Mouse (Mus musculus): ENCODE results near the gene Gpc6. TPM values are rescaled to one million over a fixed set of nuclear protein-coding genes. Genes with fewer than 3 reads are reported as not detected.

Gpc6 gene
- polyA plus RNA-seq, 1 experiment from 2014 or later: 24.6 TPM

GRCm38 (mm10) chr14:117384096-117384770, 459.1 kb downstream of the Gpc6 start:
- ATAC-seq (ENCODE audit: low FRiP score): no peak
- no peak overlapping the region for H3K4me3 ChIP-seq (replicated peaks)
- no peaks in the 10 kb centered on the region for H3K9me3 ChIP-seq (replicated peaks)
- H3K27me3 ChIP-seq (replicated peaks): no peaks in the 10 kb centered on the region
- WGBS: 53% methylated on average over 8 of the region's 8 CpGs
- H3K36me3 ChIP-seq: no peaks in the 10 kb centered on the region
- H3K4me1 ChIP-seq: peaks cover 4% of the 10 kb centered on the region; the same call in 1 of the 2 replicates
- H3K4me2 ChIP-seq: no peak overlapping the region
- no peak overlapping the region for H3K27ac ChIP-seq (replicated peaks)
- no peak overlapping the region for H3K9ac ChIP-seq (replicated peaks)

- no peaks in the 10 kb centered on the region for H3K9me3 ChIP-seq (replicated peaks)
- H3K4me2 ChIP-seq: no peak overlapping the region
- H3K36me3 ChIP-seq: no peaks in the 10 kb centered on the region
- no peak overlapping the region for H3K9ac ChIP-seq (replicated peaks)
- H3K4me3 ChIP-seq (replicated peaks): no peak overlapping the region
- H3K27ac ChIP-seq (replicated peaks): no peak overlapping the region
- no peaks in the 10 kb centered on the region for H3K27me3 ChIP-seq (replicated peaks)
- peaks cover 4% of the 10 kb centered on the region; the same call in 1 of the 2 replicates for H3K4me1 ChIP-seq
- no peak for ATAC-seq (ENCODE audit: low FRiP score)
Measured at GRCm38 (mm10) chr14:117385731-117386270, 460.7 kb downstream of the Gpc6 start.

GRCm38 (mm10) chr14:117390794-117391320, 465.7 kb downstream of the Gpc6 start:
- no peak overlapping the region for H3K4me2 ChIP-seq
- H3K9ac ChIP-seq (replicated peaks): no peak overlapping the region
- 80% methylated on average over 3 of the region's 3 CpGs for WGBS

GRCm38 (mm10) chr14:117391412-117391811, 466.3 kb downstream of the Gpc6 start:
- Histone ChIP-seq H3K9me3 (replicated peaks) (no peaks in the 10 kb centered on the region), H3K4me2 (no peak overlapping the region), H3K4me1 (no peaks in the 10 kb centered on the region; the same call in 1 of the 2 replicates), H3K36me3 (no peaks in the 10 kb centered on the region), H3K27ac (replicated peaks) (no peak overlapping the region), H3K9ac (replicated peaks) (no peak overlapping the region), H3K27me3 (replicated peaks) (no peaks in the 10 kb centered on the region), H3K4me3 (replicated peaks) (no peak overlapping the region)
- no peak for ATAC-seq (ENCODE audit: low FRiP score)
- WGBS: 64% methylated on average over 4 of the region's 4 CpGs

More at GRCm38 (mm10) chr14:117390794-117391320, 465.7 kb downstream of the Gpc6 start:
- no peak for ATAC-seq (ENCODE audit: low FRiP score)
- Histone ChIP-seq H3K36me3 (no peaks in the 10 kb centered on the region), H3K4me3 (replicated peaks) (no peak overlapping the region), H3K27ac (replicated peaks) (no peak overlapping the region), H3K27me3 (replicated peaks) (no peaks in the 10 kb centered on the region), H3K4me1 (no peaks in the 10 kb centered on the region; the same call in 1 of the 2 replicates), H3K9me3 (replicated peaks) (no peaks in the 10 kb centered on the region)

- Histone ChIP-seq H3K9ac (replicated peaks) (no peak overlapping the region), H3K36me3 (no peaks in the 10 kb centered on the region), H3K4me2 (no peak overlapping the region), H3K9me3 (replicated peaks) (no peaks in the 10 kb centered on the region), H3K27ac (replicated peaks) (no peak overlapping the region), H3K4me3 (replicated peaks) (no peak overlapping the region), H3K27me3 (replicated peaks) (no peaks in the 10 kb centered on the region), H3K4me1 (no peaks in the 10 kb centered on the region)
- no peak for ATAC-seq (ENCODE audit: low FRiP score)
- WGBS: 91% methylated on average over 3 of the region's 3 CpGs
Measured at GRCm38 (mm10) chr14:117397165-117397564, 472.1 kb downstream of the Gpc6 start.

- 84% methylated on average over 9 of the region's 9 CpGs for WGBS
Measured at GRCm38 (mm10) chr14:117407824-117408524, 482.9 kb downstream of the Gpc6 start.

GRCm38 (mm10) chr14:117408525-117408835, 483.4 kb downstream of the Gpc6 start:
- Histone ChIP-seq H3K27me3 (replicated peaks) (no peaks in the 10 kb centered on the region), H3K4me3 (replicated peaks) (no peak overlapping the region), H3K9me3 (replicated peaks) (no peaks in the 10 kb centered on the region), H3K4me2 (no peak overlapping the region), H3K4me1 (no peaks in the 10 kb centered on the region), H3K27ac (replicated peaks) (no peak overlapping the region), H3K36me3 (no peaks in the 10 kb centered on the region), H3K9ac (replicated peaks) (no peak overlapping the region)
- no peak for ATAC-seq (ENCODE audit: low FRiP score)
- WGBS: 84% methylated on average over 3 of the region's 3 CpGs

More at GRCm38 (mm10) chr14:117407824-117408524, 482.9 kb downstream of the Gpc6 start:
- no peaks in the 10 kb centered on the region for H3K9me3 ChIP-seq (replicated peaks)
- no peak overlapping the region for H3K4me2 ChIP-seq
- no peak overlapping the region for H3K27ac ChIP-seq (replicated peaks)
- ATAC-seq (ENCODE audit: low FRiP score): no peak
- H3K4me3 ChIP-seq (replicated peaks): no peak overlapping the region
- no peak overlapping the region for H3K9ac ChIP-seq (replicated peaks)
- H3K27me3 ChIP-seq (replicated peaks): no peaks in the 10 kb centered on the region
- no peaks in the 10 kb centered on the region for H3K36me3 ChIP-seq
- no peaks in the 10 kb centered on the region for H3K4me1 ChIP-seq

- 93% methylated on average over 2 of the region's 2 CpGs for WGBS
- Histone ChIP-seq H3K4me1 (no peaks in the 10 kb centered on the region), H3K36me3 (no peaks in the 10 kb centered on the region), H3K27ac (replicated peaks) (no peak overlapping the region), H3K27me3 (replicated peaks) (no peaks in the 10 kb centered on the region), H3K4me3 (replicated peaks) (no peak overlapping the region), H3K9ac (replicated peaks) (no peak overlapping the region), H3K9me3 (replicated peaks) (no peaks in the 10 kb centered on the region), H3K4me2 (no peak overlapping the region)
- ATAC-seq (ENCODE audit: low FRiP score): no peak
Measured at GRCm38 (mm10) chr14:117409778-117410177, 484.7 kb downstream of the Gpc6 start.

- no peak for ATAC-seq (ENCODE audit: low FRiP score)
- no peaks in the 10 kb centered on the region for H3K36me3 ChIP-seq
- WGBS: 94% methylated on average over 2 of the region's 2 CpGs
Measured at GRCm38 (mm10) chr14:117410511-117410910, 485.4 kb downstream of the Gpc6 start.

GRCm38 (mm10) chr14:117415045-117415444, 489.9 kb downstream of the Gpc6 start:
- no peaks in the 10 kb centered on the region for H3K27me3 ChIP-seq (replicated peaks)
- no peak overlapping the region for H3K4me3 ChIP-seq (replicated peaks)
- no peak overlapping the region for H3K4me2 ChIP-seq
- H3K9ac ChIP-seq (replicated peaks): no peak overlapping the region
- ATAC-seq (ENCODE audit: low FRiP score): no peak
- H3K9me3 ChIP-seq (replicated peaks): no peaks in the 10 kb centered on the region
- no peak overlapping the region for H3K27ac ChIP-seq (replicated peaks)
- H3K4me1 ChIP-seq: no peaks in the 10 kb centered on the region
- no peaks in the 10 kb centered on the region for H3K36me3 ChIP-seq

More at GRCm38 (mm10) chr14:117410511-117410910, 485.4 kb downstream of the Gpc6 start:
- no peaks in the 10 kb centered on the region for H3K27me3 ChIP-seq (replicated peaks)
- no peak overlapping the region for H3K4me3 ChIP-seq (replicated peaks)
- no peaks in the 10 kb centered on the region for H3K9me3 ChIP-seq (replicated peaks)
- H3K4me2 ChIP-seq: no peak overlapping the region
- H3K4me1 ChIP-seq: no peaks in the 10 kb centered on the region
- H3K27ac ChIP-seq (replicated peaks): no peak overlapping the region
- no peak overlapping the region for H3K9ac ChIP-seq (replicated peaks)

GRCm38 (mm10) chr14:117419561-117420218, 494.6 kb downstream of the Gpc6 start:
- Histone ChIP-seq H3K9ac (replicated peaks) (no peak overlapping the region), H3K36me3 (no peaks in the 10 kb centered on the region), H3K4me1 (no peaks in the 10 kb centered on the region), H3K4me3 (replicated peaks) (no peak overlapping the region), H3K27ac (replicated peaks) (no peak overlapping the region), H3K9me3 (replicated peaks) (no peaks in the 10 kb centered on the region), H3K4me2 (no peak overlapping the region), H3K27me3 (replicated peaks) (no peaks in the 10 kb centered on the region)
- ATAC-seq (ENCODE audit: low FRiP score): no peak
- WGBS: 17% methylated on average over 6 of the region's 6 CpGs
